Mouse (Mus musculus) ES-E14 (cell line): ENCODE measurements at regions not wholly inside any gene's neighbourhood (a gene's known extent, or its start where the extent isn't known, plus 50 kb on each side); places are given as distances from the start of the nearest gene placed in this dataset.

Experiments used
- DNase-seq: peaks from one replicate; pipeline ENCODE4 v3.0.0-alpha.2; 2013; ENCODE audit warnings: low read depth, low spot score
- H3K27ac ChIP-seq: 2 replicates; pipeline ENCODE4 v1.5.1; 2012; ENCODE audit warnings: low read depth, mild to moderate bottlenecking, low read length, moderate library complexity, mixed read lengths; ENCODE audit not compliant: poor library complexity, insufficient read depth, severe bottlenecking
- H3K36me3 ChIP-seq: 2 replicates; pipeline ENCODE4 v1.6.1; 2012; ENCODE audit warnings: mild to moderate bottlenecking, low read length, moderate library complexity, mixed read lengths; ENCODE audit not compliant: control insufficient read depth, poor library complexity, insufficient read depth, severe bottlenecking
- H3K4me1 ChIP-seq, 2 experiments: fragments of 150-350 bp in 1 of 2; sonication (generic) in 1 of 2; 2 replicates each; pipeline ENCODE4 v1.6.1; 2012; ENCODE audit warnings: low read length in 2 of 2, mild to moderate bottlenecking in 1 of 2, mixed read lengths in 1 of 2; ENCODE audit not compliant: control insufficient read depth in 2 of 2, insufficient read depth in 2 of 2, poor library complexity in 1 of 2
- H3K4me3 ChIP-seq, 2 experiments: fragments of 150-350 bp in 1 of 2; sonication (generic) in 1 of 2; 2 replicates each; pipeline ENCODE4 v1.5.1; 2012; ENCODE audit warnings: low read length in 2 of 2, low read depth in 1 of 2, mild to moderate bottlenecking in 1 of 2, mixed read lengths in 1 of 2; ENCODE audit not compliant: insufficient read depth in 1 of 2, poor library complexity in 1 of 2, severe bottlenecking in 1 of 2
- H3K9ac ChIP-seq: 2 replicates; pipeline ENCODE4 v1.6.1; 2012; ENCODE audit warnings: low read depth, mild to moderate bottlenecking, low read length, mixed read lengths; ENCODE audit not compliant: poor library complexity, insufficient read depth, severe bottlenecking
- H3K9me3 ChIP-seq: fragments of 150-350 bp; sonication (generic); 2 replicates; pipeline ENCODE4 v1.6.1; 2012; ENCODE audit warnings: low read depth, mild to moderate bottlenecking, low read length; ENCODE audit not compliant: control insufficient read depth, insufficient read depth
- CHD2 ChIP-seq: IDR thresholded peaks from 2 replicates; pipeline ENCODE4 v1.6.1; 2014; ENCODE audit warnings: mild to moderate bottlenecking, low read depth, low read length, inconsistent platforms
- HCFC1 ChIP-seq: IDR thresholded peaks from 2 replicates; pipeline ENCODE4 v1.6.1; 2012; ENCODE audit warnings: low read length, inconsistent platforms, borderline replicate concordance; ENCODE audit not compliant: insufficient read depth
- MAFK ChIP-seq: IDR thresholded peaks from 2 replicates; pipeline ENCODE4 v1.6.1; 2014; ENCODE audit warnings: mild to moderate bottlenecking, low read depth, low read length, inconsistent platforms; ENCODE audit not compliant: insufficient read depth
- ZC3H11A ChIP-seq: IDR thresholded peaks from 2 replicates; pipeline ENCODE4 v1.6.1; 2012; ENCODE audit warnings: low read depth, mild to moderate bottlenecking, inconsistent platforms, low read length, borderline replicate concordance
- ZNF384 ChIP-seq: IDR thresholded peaks from 2 replicates; pipeline ENCODE4 v1.6.1; 2012; ENCODE audit warnings: low read depth, low read length, inconsistent platforms
- in situ Hi-C, 2 experiments: fragments of 600-800 bp; cut with MboI; formaldehyde crosslinking; loops; one replicate each; pipeline ENCODE4 v1.15.1; 2025; ENCODE audit warnings: low sequenced_read_pairs in 2 of 2, inconsistent platforms in 1 of 2; ENCODE audit not compliant: unreplicated experiment in 2 of 2

- in situ Hi-C loops: no loop called here
- TF ChIP-seq HCFC1: no peak
- TF ChIP-seq ZNF384: no peak
- no peak for TF ChIP-seq MAFK
- no peak for TF ChIP-seq ZC3H11A
- no peak for TF ChIP-seq CHD2
Measured at GRCm38 (mm10) chr6:141048271-141048670, 200.8 kb upstream of the Pde3a start.

GRCm38 (mm10) chr6:141050038-141050684 lies 198.9 kb upstream of the Pde3a start:
- DNase-seq: no peak

More at GRCm38 (mm10) chr6:141048271-141048670, 200.8 kb upstream of the Pde3a start:
- DNase-seq: no peak
- Histone ChIP-seq H3K9ac (no peak overlapping the region), H3K4me1 (no peaks in the 10 kb centered on the region), H3K9me3 (no peaks in the 10 kb centered on the region), H3K27ac (no peak overlapping the region), H3K36me3 (no peaks in the 10 kb centered on the region), H3K4me3 (no peak overlapping the region)

GRCm38 (mm10) chr6:141054026-141054425 lies 195.0 kb upstream of the Pde3a start:
- Histone ChIP-seq H3K4me1 (no peaks in the 10 kb centered on the region), H3K4me3 (no peak overlapping the region), H3K9me3 (no peaks in the 10 kb centered on the region), H3K9ac (no peak overlapping the region), H3K27ac (no peak overlapping the region), H3K36me3 (no peaks in the 10 kb centered on the region)
- in situ Hi-C loops: no loop called here
- TF ChIP-seq HCFC1 (no peak), ZNF384 (no peak), MAFK (no peak), ZC3H11A (no peak), CHD2 (no peak)
- DNase-seq: no peak

More at GRCm38 (mm10) chr6:141050038-141050684, 198.9 kb upstream of the Pde3a start:
- H3K36me3 ChIP-seq: no peaks in the 10 kb centered on the region
- no peaks in the 10 kb centered on the region for H3K4me1 ChIP-seq
- no peak overlapping the region for H3K27ac ChIP-seq
- in situ Hi-C loops: no loop called here
- H3K4me3 ChIP-seq: no peak overlapping the region
- no peak overlapping the region for H3K9ac ChIP-seq
- TF ChIP-seq ZNF384: no peak
- TF ChIP-seq HCFC1: no peak
- TF ChIP-seq CHD2: no peak
- no peak for TF ChIP-seq ZC3H11A
- no peak for TF ChIP-seq MAFK
- H3K9me3 ChIP-seq: no peaks in the 10 kb centered on the region

DNA sequence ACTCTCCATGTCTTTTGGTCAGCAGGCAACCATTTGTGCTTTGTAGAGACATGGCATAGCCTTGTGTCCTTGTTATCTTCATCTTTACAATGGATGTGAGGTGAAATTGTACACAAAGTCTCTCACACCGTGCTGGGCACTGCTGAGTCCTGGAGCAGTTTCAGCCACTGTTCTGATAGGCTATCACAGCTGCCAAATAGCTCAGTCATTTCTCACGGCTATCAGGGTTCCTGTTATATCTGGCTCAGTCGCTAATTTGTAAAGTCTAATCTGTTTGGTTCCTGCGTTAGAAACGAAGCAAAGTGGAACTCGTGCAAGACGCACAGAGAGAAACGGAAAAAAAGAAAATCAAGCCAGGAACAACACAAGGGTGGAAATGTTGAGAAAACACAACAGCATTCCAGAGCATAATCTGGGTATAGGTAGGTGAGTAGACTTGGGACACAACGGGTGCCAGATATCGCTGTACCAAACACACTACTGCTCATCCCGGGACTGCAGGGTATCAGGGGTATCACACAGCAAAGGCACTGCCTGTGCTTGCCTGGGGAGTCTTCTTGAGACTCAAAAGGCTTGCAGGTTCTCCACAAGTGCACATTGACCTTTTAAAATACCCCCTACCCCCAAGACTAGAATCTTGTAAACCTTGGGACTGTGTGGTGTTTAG lies 189.7 kb upstream of the Pde3a start:
- Histone ChIP-seq H3K9me3 (no peaks in the 10 kb centered on the region; the same call in 1 of the 2 replicates), H3K9ac (no peak overlapping the region), H3K36me3 (no peaks in the 10 kb centered on the region), H3K27ac (no peak overlapping the region), H3K4me3 (no peak overlapping the region), H3K4me1 (no peaks in the 10 kb centered on the region)
- in situ Hi-C loops: no loop called here
- TF ChIP-seq ZNF384 (no peak), HCFC1 (no peak), ZC3H11A (no peak), CHD2 (no peak), MAFK (no peak)
- no peak for DNase-seq
